Mouse (Mus musculus) liver, embryonic 14.5 days (tissue): ENCODE measurements around the gene Dennd5a. TPM values are rescaled to one million over a fixed set of nuclear protein-coding genes. Genes with fewer than 3 reads are reported as not detected.

ENCODE experiments used
- ATAC-seq: fragments of 200-750 bp; cut with Nextera tagmentation; 2 replicates; pipeline ENCODE4 v1.8.0; 2017; ENCODE audit warnings: moderate number of reproducible peaks, mild to moderate bottlenecking, moderate library complexity; ENCODE audit not compliant: insufficient read depth
- DNase-seq, 3 experiments: peaks; one replicate each; pipeline ENCODE4 v3.0.0-alpha.2; 2012 to 2013; ENCODE audit warnings: low read depth in 3 of 3, low spot score in 3 of 3
- H3K27ac ChIP-seq: fragments of 300-500 bp; sonication (generic); 2 replicates; pipeline ENCODE4 v1.5.1; 2014; ENCODE audit warnings: moderate library complexity, mild to moderate bottlenecking, control low read depth, inconsistent platforms
- H3K27me3 ChIP-seq: fragments of 300-500 bp; sonication (generic); 2 replicates; pipeline ENCODE4 v1.6.1; 2014; ENCODE audit warnings: mild to moderate bottlenecking, low read length, moderate library complexity; ENCODE audit not compliant: control insufficient read depth, insufficient read depth
- H3K36me3 ChIP-seq: fragments of 300-500 bp; sonication (generic); replicated peaks from 2 replicates; pipeline ENCODE4 v1.6.1; 2014; ENCODE audit warnings: low read depth; ENCODE audit not compliant: control insufficient read depth, insufficient read depth
- H3K4me1 ChIP-seq, 2 experiments: fragments of 200-500 bp in 1 of 2; fragments of 300-500 bp in 1 of 2; sonication (generic) in 1 of 2; replicated peaks; 2 replicates each; pipeline ENCODE4 v1.6.1; 2012 to 2014; ENCODE audit warnings: antibody characterized with exemption in 1 of 2, inconsistent platforms in 1 of 2, low read length in 1 of 2; ENCODE audit not compliant: control insufficient read depth in 2 of 2, insufficient read depth in 2 of 2
- H3K4me2 ChIP-seq: fragments of 300-500 bp; sonication (generic); 2 replicates; pipeline ENCODE4 v1.6.1; 2014; ENCODE audit warnings: low read depth, mild to moderate bottlenecking, control low read depth, moderate library complexity
- H3K4me3 ChIP-seq, 2 experiments: fragments of 200-500 bp in 1 of 2; fragments of 300-500 bp in 1 of 2; sonication (generic) in 1 of 2; 2 replicates each; pipeline ENCODE4 v1.5.1; 2012 to 2014; ENCODE audit warnings: low read depth in 2 of 2, low read length in 2 of 2, mild to moderate bottlenecking in 2 of 2, control low read depth in 1 of 2, inconsistent platforms in 1 of 2, moderate library complexity in 1 of 2; ENCODE audit not compliant: insufficient read depth in 1 of 2
- H3K9ac ChIP-seq: fragments of 300-500 bp; sonication (generic); replicated peaks from 2 replicates; pipeline ENCODE4 v1.6.1; 2014; ENCODE audit warnings: mild to moderate bottlenecking, control low read depth, moderate library complexity
- H3K9me3 ChIP-seq: fragments of 300-500 bp; sonication (generic); 2 replicates; pipeline ENCODE4 v1.6.1; 2016; ENCODE audit warnings: low read length, mixed read lengths; ENCODE audit not compliant: control insufficient read depth
- CTCF ChIP-seq: IDR thresholded peaks from 2 replicates; pipeline ENCODE4 v1.5.1; 2016; ENCODE audit warnings: antibody characterized with exemption, low read depth, control low read depth
- EP300 ChIP-seq: IDR thresholded peaks from 2 replicates; pipeline ENCODE4 v1.6.1; 2016; ENCODE audit warnings: antibody characterized with exemption, low read depth
- WGBS: fragments of 180-500 bp; shearing (Covaris S2); extraction: QIAGEN DNeasy Blood & Tissue Kit; methylation state at CpG from one replicate; pipeline ENCODE4 v1.1.7; 2014; ENCODE audit not compliant: insufficient replicate concordance; 5-methylcytosine and 5-hydroxymethylcytosine counted together
- polyA plus RNA-seq, 2 experiments: library from polyadenylated mRNA; depleted of rRNA in 1 of 2; stranded (reverse) in 1 of 2; unstranded in 1 of 2; fragments of >200 nt; fragmentation: Nextera tagmentation in 1 of 2; extraction: Ambion mirVana in 1 of 2; gene quantifications; 2 replicates each; pipeline versions ENCODE4 v1.2.1 to v1.2.3; 2012 to 2014

Gene Dennd5a
- 11.5 and 13.8 TPM in 2 replicates for polyA plus RNA-seq (2012; rRNA removed)
- 6.9 and 8.9 TPM in 2 replicates for polyA plus RNA-seq (2014; fragmentation: Nextera tagmentation; extraction: Ambion mirVana)

- Histone ChIP-seq H3K27me3 (no peaks in the 10 kb centered on the region), H3K9ac (peak within 1 kb of the TSS; percentile 77), H3K4me3 (peak within 1 kb of the TSS; percentile 58 to 74), H3K4me1 (peaks cover 11 to 16% of the 10 kb centered on the region in 2 experiments), H3K9me3 (no peaks in the 10 kb centered on the region), H3K36me3 (no peaks in the 10 kb centered on the region), H3K4me2 (peak within 1 kb of the TSS; percentile 59), H3K27ac (peak within 1 kb of the TSS; percentile 25; the same call in 1 of the 2 replicates)
- peak; percentile 34 to 54 (median 43) for DNase-seq
- WGBS = under 1% methylated on average over 105 of the region's 107 CpGs
- TF ChIP-seq EP300 (no peak), CTCF (no peak)
- ATAC-seq = peak; percentile 83
Observed at GRCm38 (mm10) chr7:109959716-109960612, at the start of gene Dennd5a. Dennd5a (minus strand) TSS chr7:109960470.

DNA sequence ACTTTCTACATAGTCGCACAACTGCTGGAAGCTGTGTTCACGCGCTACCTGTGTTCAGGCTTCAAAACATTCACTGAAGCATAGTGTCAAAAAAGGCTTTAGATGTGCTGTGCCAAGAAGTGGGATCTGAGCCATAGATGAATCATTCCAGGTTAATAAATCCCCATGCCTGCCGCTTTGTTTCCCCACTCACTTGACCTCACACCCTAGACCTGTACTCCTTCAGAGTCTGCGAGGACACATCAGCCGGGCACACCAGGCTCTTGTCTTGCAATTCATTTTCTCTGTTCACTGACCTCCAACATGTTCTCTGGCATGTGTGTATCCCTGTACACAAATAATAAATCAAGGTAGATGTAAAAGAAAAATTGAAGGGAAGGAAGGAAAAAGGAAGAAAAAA lies 48.8 kb upstream of the Dennd5a start:
- no peak for ATAC-seq
- H3K4me3 ChIP-seq = no peak overlapping the region
- H3K4me1 ChIP-seq = peaks cover 3 to 4% of the 10 kb centered on the region in 2 experiments; a peak in 3 of 4 replicates
- no peaks in the 10 kb centered on the region for H3K36me3 ChIP-seq
- H3K4me2 ChIP-seq = no peak overlapping the region
- H3K27ac ChIP-seq = no peak overlapping the region
- 85% methylated on average over 6 of the region's 6 CpGs for WGBS
- no peak for TF ChIP-seq CTCF
- no peak for TF ChIP-seq EP300
- no peak overlapping the region for H3K9ac ChIP-seq
- DNase-seq = no peak
- no peaks in the 10 kb centered on the region for H3K9me3 ChIP-seq
- H3K27me3 ChIP-seq = no peaks in the 10 kb centered on the region

GRCm38 (mm10) chr7:110008513-110008912 lies 48.2 kb upstream of the Dennd5a start:
- H3K27me3 ChIP-seq = peaks cover under 1% of the 10 kb centered on the region; the same call in 1 of the 2 replicates
- no peak overlapping the region for H3K9ac ChIP-seq
- TF ChIP-seq CTCF (no peak), EP300 (no peak)
- no peak overlapping the region for H3K4me2 ChIP-seq
- WGBS = 20% methylated on average over 1 of the region's 1 CpGs
- no peaks in the 10 kb centered on the region for H3K36me3 ChIP-seq
- no peak for DNase-seq
- H3K4me3 ChIP-seq = no peak overlapping the region
- ATAC-seq = 0 out of 2 replicates have a peak, but pooled peaks have one; percentile 33
- peaks cover 3 to 4% of the 10 kb centered on the region in 2 experiments; a peak in 3 of 4 replicates for H3K4me1 ChIP-seq
- no peaks in the 10 kb centered on the region for H3K9me3 ChIP-seq
- no peak overlapping the region for H3K27ac ChIP-seq

DNA sequence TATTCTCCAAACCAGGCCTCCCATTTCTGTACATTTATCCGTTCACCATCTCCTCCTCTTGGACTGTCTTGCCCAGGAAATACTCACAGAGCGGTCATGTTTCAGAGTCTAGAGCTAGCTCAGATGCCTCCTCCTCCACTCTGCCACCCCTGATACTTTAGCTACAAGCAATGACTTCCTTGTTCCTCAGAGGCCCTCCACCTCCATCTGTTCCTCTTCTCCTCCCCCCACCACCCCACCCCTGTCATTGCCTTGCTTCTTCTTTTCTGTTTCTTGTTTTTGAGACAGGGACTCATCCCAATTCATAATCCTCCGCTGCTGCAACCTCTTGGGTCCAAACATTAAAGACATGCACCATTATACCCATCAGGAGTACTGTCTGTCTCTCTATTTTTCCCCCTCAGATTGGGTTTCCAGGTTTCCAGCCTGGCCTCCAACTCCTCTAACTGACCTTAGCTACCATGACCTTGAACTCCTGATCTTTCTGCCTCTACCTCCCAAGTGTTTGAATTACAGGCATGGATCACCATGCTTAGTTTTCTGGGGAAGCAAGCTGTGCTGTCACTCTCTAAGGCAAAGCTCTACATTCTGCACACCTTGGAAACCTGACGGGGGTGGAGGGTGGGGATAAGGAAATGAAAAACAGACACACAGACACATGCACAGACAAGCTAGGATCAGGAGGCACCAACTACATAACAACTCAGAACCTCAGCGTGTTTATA lies 46.4 kb upstream of the Dennd5a start:
- peaks cover 8% of the 10 kb centered on the region for H3K27me3 ChIP-seq
- no peak overlapping the region for H3K27ac ChIP-seq
- TF ChIP-seq EP300 = no peak
- TF ChIP-seq CTCF = no peak
- H3K4me3 ChIP-seq = no peak overlapping the region
- no peak overlapping the region for H3K9ac ChIP-seq
- ATAC-seq (no peak), DNase-seq (no peak)
- H3K4me1 ChIP-seq = peaks cover 4 to 5% of the 10 kb centered on the region in 2 experiments; a peak in 3 of 4 replicates
- H3K9me3 ChIP-seq = no peaks in the 10 kb centered on the region
- H3K4me2 ChIP-seq = no peak overlapping the region
- no peaks in the 10 kb centered on the region for H3K36me3 ChIP-seq
- 38% methylated on average over 5 of the region's 5 CpGs for WGBS

DNA sequence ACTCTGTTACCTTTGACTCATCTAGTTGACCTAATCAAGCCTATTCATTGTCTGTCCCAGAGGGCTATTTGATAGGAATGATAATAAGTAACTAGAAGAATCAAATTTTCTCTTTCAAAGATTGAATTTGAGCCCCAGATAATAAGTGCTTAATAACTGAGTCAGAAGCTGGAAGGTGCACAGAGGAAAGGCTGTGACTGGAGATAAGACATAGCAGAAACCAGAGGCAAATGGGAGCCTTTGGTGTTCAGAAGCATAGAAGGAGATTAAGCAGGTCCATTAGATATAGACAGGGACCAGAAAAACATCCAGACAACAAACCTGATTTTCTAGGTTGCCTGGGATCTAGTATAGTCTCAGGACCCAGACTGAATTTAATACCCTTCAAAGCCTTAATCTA lies 45.7 kb upstream of the Dennd5a start:
- no peak for ATAC-seq
- Histone ChIP-seq H3K27ac (no peak overlapping the region), H3K4me1 (peaks cover 4 to 5% of the 10 kb centered on the region in 2 experiments; a peak in 3 of 4 replicates), H3K27me3 (peaks cover 8% of the 10 kb centered on the region), H3K4me2 (no peak overlapping the region), H3K9me3 (no peaks in the 10 kb centered on the region), H3K36me3 (no peaks in the 10 kb centered on the region), H3K4me3 (no peak overlapping the region), H3K9ac (no peak overlapping the region)
- no peak for TF ChIP-seq CTCF
- no peak for TF ChIP-seq EP300
- DNase-seq = no peak
